Mouse (Mus musculus): ENCODE data around the gene Crebrf.

The Crebrf gene

GRCm38 (mm10) chr17:26779471-26779870, 64.0 kb downstream of the Crebrf start:
- DNase-seq, result no peak

GRCm38 (mm10) chr17:26780750-26781571, 65.5 kb downstream of the Crebrf start, which contains the start of gene Bnip1:
Gene Bnip1 (plus strand): TSS chr17:26781066.
- peak; percentile 87 for DNase-seq

DNA sequence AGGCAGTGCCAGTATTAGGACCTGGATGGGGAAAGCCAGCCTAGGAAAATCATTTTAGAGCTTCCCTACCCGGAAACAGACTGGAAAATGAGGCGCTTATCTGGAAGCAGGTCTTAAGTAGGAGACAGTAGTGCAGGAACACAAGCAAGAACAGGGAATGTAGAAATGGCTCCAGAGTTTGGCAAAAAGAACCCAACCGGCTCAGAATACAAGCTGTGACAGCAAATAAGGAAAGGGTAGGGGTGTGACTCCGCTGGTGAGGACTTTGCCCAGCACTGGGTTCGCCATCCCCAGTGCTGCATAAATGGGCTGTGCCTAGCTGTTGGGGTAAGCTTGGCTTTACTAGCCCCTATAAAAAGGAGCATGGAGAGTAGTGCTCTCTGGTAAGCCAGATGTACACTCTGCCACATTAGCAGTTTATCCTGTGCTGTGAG, 66.2 kb downstream of the Crebrf start:
- no peak for DNase-seq

GRCm38 (mm10) chr17:26784525-26784924, 69.1 kb downstream of the Crebrf start:
- no peak for DNase-seq

DNA sequence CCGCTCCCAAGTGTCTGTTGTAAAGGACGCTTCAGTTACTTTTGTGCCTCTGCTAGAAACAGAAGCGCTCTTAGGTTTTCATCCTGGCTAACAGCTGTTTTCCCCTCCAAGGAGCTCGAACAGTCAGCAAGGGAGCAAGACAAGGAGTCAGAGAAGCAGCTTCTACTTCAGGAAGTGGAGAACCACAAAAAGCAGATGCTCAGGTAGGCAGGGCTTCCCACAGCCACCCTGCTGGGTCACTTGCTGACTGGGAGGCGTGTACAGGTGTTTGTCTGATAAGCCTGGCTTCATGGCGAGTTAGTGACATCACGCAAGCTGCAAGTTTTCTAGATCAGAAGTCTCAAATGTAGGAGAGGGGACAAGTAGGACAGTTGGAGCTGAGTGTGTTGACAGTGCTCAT, 71.1 kb downstream of the Crebrf start:
- DNase-seq, result no peak

DNA sequence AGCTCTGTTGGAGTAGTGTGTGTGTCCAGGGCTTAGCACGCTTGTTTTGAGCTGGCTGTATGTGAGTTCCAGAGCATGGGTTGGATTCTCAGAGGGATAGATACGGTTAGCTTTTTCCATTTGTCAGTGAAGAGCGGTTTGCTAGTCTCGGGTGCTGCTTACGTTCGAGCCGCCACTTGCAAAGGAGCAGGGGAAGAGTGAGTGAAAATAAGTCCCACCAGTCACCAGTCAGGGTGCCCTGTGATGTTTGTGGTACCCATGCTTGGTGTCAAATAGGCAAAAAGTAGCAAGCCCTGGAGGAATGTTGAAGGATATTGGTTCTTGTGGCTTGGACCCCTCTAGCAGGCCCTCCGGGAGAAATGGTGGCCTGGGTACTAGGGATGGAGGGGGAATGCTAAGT, 73.5 kb downstream of the Crebrf start:
- no peak for DNase-seq

DNA sequence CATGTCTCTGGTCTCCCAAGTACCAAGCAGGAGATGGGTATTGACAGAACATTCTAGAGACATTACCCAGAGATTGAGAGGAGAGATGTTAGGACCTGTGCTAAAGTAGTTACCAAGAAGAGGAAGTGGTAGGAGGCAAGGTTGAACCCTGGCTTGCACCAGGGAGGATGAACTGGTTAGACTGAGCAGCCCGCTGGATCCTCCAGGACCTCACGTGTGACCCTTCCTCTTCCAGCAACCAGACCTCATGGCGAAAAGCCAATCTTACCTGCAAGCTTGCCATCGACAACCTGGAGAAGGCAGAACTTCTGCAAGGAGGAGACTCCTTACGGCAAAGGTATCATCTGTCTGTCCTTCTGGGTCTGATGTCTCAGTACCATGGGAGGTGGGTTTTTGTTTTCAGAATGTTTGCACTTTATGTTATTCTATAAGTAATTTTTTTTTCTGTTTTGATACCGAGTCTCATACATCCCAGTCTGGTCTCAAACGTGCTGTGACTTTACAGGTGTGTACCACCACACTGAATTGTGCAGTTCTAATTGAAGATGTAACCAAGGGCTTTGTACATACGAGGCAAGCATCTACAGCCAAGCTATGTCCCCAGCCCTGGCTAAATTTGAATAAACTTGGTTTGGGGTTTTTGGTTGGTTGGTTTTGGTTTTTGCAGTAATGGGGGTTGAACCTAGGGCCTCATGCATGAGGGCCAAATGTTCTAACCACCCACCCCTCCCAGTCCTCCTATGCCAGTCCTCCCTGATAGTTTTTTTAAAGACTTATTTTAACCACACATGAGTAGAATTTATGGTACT, 74.2 kb downstream of the Crebrf start:
- no peak for DNase-seq

- DNase-seq, result no peak
These were observed 75.1 kb downstream of the Crebrf start for GRCm38 (mm10) chr17:26790269-26791214.

DNA sequence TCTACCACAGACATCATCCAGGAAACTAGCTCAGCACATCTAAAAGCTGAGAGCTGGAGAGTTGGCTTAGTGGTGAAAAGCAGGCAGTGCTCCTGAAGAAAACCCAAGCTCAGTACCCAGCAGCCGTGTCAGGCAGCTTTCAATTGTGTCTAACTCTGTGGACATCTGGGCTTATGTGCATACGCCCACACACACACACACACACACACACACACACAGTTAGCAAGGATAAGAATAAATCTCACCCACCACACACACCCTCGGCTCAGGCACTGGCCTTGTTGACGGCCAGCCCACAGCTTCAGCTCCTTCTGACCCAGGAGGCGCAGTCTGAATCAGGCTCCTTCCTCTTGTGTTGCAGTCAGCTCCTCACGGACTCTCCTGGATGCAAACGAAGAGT, 76.1 kb downstream of the Crebrf start:
- peak; percentile 62 for DNase-seq

GRCm38 (mm10) chr17:26792096-26792495, 76.6 kb downstream of the Crebrf start:
- peak; percentile 20 for DNase-seq

- no peak for DNase-seq
These were observed 77.8 kb downstream of the Crebrf start for GRCm38 (mm10) chr17:26793068-26793765.

GRCm38 (mm10) chr17:26794744-26795143, 79.3 kb downstream of the Crebrf start:
- peak; percentile 38 for DNase-seq

GRCm38 (mm10) chr17:26795386-26795785, 79.9 kb downstream of the Crebrf start:
- DNase-seq, result no peak

- no peak for DNase-seq
These were observed 82.1 kb downstream of the Crebrf start for GRCm38 (mm10) chr17:26797379-26798128.

DNA sequence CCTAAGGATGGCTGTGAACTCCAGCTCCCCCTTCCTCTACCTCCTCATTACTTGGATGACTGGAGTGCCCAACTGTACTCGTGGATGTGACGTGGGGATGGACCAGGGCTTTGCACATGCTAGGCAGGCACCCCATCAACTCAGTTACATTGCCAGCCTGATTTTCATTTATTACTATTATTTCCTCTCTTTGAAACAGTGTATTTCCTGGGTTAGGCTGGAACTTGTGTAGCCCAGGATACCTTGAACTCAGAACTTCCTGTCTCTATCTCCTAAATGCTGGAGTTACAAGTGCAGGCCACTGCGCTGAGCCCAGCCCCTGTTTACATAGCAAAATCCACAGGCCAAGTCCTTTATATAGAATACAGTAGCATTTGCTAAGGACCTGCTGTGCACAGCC, 87.4 kb downstream of the Crebrf start:
- no peak for DNase-seq

- no peak for DNase-seq
These were observed 97.2 kb downstream of the Crebrf start for GRCm38 (mm10) chr17:26812607-26813006.

DNA sequence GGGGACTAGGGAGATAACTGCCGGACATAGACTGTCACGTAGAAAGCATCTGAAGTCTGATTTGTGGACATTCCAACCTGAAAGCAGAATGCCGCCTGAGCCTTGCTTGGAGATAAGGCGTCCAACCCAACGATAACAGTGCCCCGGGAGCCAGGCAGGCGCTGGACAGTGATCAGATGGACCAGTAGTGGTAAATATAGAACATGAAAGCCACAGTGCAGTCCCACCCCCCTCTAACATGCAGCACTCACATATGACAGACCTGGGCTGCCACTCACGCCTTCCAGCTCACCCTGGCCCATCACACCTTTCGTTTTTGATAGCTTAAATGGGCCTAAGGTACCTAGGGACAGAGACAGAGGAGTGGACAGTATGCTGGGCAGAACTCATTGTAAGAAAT, 98.0 kb downstream of the Crebrf start:
- no peak for DNase-seq

DNA sequence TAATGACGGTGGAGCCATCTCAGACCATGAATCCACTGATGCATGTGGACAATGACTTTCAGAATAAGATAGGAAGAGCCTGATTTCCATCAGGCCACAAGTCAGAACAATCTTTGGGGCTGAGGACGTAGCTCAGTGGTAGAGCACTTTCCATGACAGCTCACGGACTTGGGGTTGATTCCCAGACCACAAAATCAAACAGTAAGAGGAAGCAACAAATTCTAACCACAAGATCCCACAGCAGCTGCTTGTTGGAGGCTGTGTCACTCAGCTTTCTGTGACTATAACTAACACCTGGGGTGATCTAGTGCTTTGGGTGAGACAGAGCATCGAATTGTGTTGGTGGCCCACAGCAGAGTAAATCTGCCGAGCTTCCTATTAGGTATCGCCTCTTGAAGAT, 101.4 kb downstream of the Crebrf start:
- no peak for DNase-seq

DNA sequence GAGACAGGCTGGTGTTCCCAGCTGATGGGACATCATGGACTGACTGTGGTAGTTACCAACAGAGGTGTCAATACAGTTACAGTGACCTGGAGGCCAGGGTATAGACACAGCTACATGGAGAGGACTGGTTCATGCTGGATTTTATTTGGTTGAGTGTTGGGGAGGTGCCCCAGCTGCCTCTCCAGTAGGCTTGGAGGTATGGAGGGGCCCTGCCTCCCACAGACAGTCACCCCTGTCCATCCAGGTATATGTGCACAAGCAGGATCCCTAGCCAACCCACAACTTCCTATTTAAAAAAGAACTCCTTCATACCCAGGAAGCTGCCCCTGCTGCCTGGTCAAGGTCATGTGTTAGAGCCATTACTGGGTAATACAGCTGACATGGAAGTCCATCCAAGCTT, 102.3 kb downstream of the Crebrf start:
- DNase-seq, result no peak

DNA sequence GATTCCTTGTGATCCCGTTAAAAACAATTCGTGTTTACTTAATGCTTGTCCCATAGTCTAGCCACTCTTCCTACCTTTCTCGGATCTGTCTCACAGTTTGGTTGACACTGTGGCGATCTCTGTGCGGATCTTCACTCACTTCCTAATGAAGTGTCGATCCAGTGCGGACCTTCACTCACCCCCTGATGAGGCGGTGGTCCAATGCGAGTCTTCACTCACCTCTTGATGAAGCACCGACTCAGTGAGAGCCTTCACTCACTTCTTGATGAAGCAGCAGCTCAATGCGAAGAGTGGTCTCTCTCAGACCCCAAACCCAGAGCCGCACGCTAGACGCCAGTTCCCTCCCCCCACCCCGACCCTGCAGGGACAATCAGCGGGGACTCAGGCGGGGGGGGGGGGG, 110.7 kb downstream of the Crebrf start:
- no peak for DNase-seq
